Mouse (Mus musculus) hindbrain, embryonic 11.5 days (tissue): Measurements from ENCODE around the gene Klrc3. TPM values are rescaled to one million over a fixed set of nuclear protein-coding genes. Genes with fewer than 3 reads are reported as not detected.

ENCODE experiments used
- ATAC-seq: fragments of 200-750 bp; cut with Nextera tagmentation; 2 replicates; pipeline ENCODE4 v1.8.0; 2017; ENCODE audit warnings: mild to moderate bottlenecking, moderate TSS enrichment, moderate library complexity; ENCODE audit not compliant: low FRiP score
- DNase-seq: peaks from one replicate; pipeline ENCODE4 v3.0.0-alpha.2; 2015; ENCODE audit warnings: low spot score
- H3K27ac ChIP-seq: fragments of 300-500 bp; sonication (generic); 2 replicates; pipeline ENCODE4 v1.5.1; 2014; ENCODE audit warnings: mild to moderate bottlenecking, low read depth, low read length
- H3K27me3 ChIP-seq: fragments of 300-500 bp; sonication (generic); 2 replicates; pipeline ENCODE4 v1.6.1; 2014; ENCODE audit warnings: mild to moderate bottlenecking, low read length, moderate library complexity, mixed read lengths; ENCODE audit not compliant: control insufficient read depth, insufficient read depth
- H3K36me3 ChIP-seq: fragments of 300-500 bp; sonication (generic); 2 replicates; pipeline ENCODE4 v1.6.1; 2014; ENCODE audit warnings: mild to moderate bottlenecking, low read length, moderate library complexity, mixed read lengths; ENCODE audit not compliant: control insufficient read depth, insufficient read depth
- H3K4me1 ChIP-seq: fragments of 300-500 bp; sonication (generic); replicated peaks from 2 replicates; pipeline ENCODE4 v1.6.1; 2014; ENCODE audit warnings: low read length, mixed read lengths; ENCODE audit not compliant: control insufficient read depth, insufficient read depth
- H3K4me2 ChIP-seq: fragments of 300-500 bp; sonication (generic); replicated peaks from 2 replicates; pipeline ENCODE4 v1.6.1; 2014; ENCODE audit warnings: mild to moderate bottlenecking, low read depth, low read length
- H3K4me3 ChIP-seq: fragments of 300-500 bp; sonication (generic); 2 replicates; pipeline ENCODE4 v1.5.1; 2014; ENCODE audit warnings: low read depth, low read length
- H3K9ac ChIP-seq: fragments of 300-500 bp; sonication (generic); 2 replicates; pipeline ENCODE4 v1.6.1; 2014; ENCODE audit warnings: low read depth, low read length
- H3K9me3 ChIP-seq: fragments of 300-500 bp; sonication (generic); 2 replicates; pipeline ENCODE4 v1.6.1; 2016; ENCODE audit warnings: low read length; ENCODE audit not compliant: control insufficient read depth
- WGBS: fragments of 180-500 bp; shearing (Covaris S2); extraction: QIAGEN DNeasy Blood & Tissue Kit; methylation state at CpG from one replicate; pipeline ENCODE4 v1.1.7; 2014; 5-methylcytosine and 5-hydroxymethylcytosine counted together
- polyA plus RNA-seq: library from polyadenylated mRNA; unstranded; fragments of >200 nt; fragmentation: Nextera tagmentation; extraction: Ambion mirVana; gene quantifications from 2 replicates; pipeline ENCODE4 v1.2.1, GENCODE M21; 2014

The Klrc3 gene
- polyA plus RNA-seq, 1 experiment from 2014 or later = not detected

DNA sequence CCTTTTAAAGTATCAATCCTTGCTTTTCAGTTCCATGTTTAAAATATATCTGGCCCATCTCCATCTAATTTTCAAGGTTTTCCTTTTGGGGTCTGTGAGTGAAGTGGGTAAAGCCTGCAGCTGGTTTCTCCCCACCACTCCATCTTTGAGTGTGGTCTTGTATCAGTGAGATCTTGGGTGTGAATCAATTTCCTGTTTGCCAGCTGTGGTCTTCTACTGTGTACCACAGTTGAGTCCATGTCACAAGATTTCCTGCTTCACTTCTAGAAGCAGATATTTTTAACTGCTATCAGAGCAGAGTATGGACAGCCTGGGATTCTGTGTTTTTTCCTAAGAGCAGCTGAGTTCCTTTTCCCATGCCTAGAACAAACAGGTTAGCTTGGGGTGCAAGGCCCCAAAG is 34.8 kb downstream of the Klrc3 start:
- no peak overlapping the region for H3K27ac ChIP-seq
- H3K4me2 ChIP-seq = no peak overlapping the region
- no peak overlapping the region for H3K4me3 ChIP-seq
- ATAC-seq = no peak
- H3K9me3 ChIP-seq = no peaks in the 10 kb centered on the region
- H3K9ac ChIP-seq = no peak overlapping the region
- H3K4me1 ChIP-seq = no peaks in the 10 kb centered on the region
- DNase-seq = no peak
- H3K27me3 ChIP-seq = no peaks in the 10 kb centered on the region
- H3K36me3 ChIP-seq = no peaks in the 10 kb centered on the region

DNA sequence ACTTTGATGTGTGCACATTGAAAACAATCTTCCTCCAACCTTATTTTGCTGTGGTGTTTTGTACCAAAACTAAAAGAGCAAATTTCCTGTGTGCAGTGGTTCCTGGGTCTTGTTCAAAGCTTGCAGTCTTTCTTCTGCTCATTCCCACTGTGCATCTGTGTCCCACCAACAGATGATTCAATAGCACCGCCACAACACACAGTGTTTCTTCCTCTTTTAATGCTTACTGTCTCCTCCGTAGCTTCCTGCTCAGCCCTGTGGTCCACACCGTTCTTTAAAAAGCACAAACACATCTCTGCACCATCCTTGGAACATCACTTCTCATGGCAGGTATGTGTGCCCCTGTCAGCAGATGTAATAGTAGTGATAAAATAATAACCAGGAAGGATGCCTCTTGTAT is 51.6 kb downstream of the Klrc3 start, which contains the start of gene Klrd1:
Gene Klrd1, plus strand, starts transcription at position 275 of the 400 bp plus-strand sequence.
- no peak within 1 kb of the TSS for H3K9ac ChIP-seq
- no peaks in the 10 kb centered on the region for H3K4me1 ChIP-seq
- ATAC-seq = no peak
- no peaks in the 10 kb centered on the region for H3K9me3 ChIP-seq
- no peak within 1 kb of the TSS for H3K27ac ChIP-seq
- H3K4me2 ChIP-seq = no peak within 1 kb of the TSS
- no peaks in the 10 kb centered on the region for H3K36me3 ChIP-seq
- 85% methylated on average over 3 of the region's 3 CpGs for WGBS
- no peak for DNase-seq
- no peak within 1 kb of the TSS for H3K4me3 ChIP-seq
- no peaks in the 10 kb centered on the region for H3K27me3 ChIP-seq

Other genes starting within 250 kb of the Klrc3 start
- 12.5 and 12.9 TPM in 2 replicates for gene Clec1b, start 246.0 kb downstream of the Klrc3 start, polyA plus RNA-seq
- gene Clec9a, start 234.5 kb downstream of the Klrc3 start, polyA plus RNA-seq = 0.33 and 0.46 TPM in 2 replicates
- 1.3 and 1.4 TPM in 2 replicates for gene Clec1a, start 191.3 kb downstream of the Klrc3 start, polyA plus RNA-seq
- 0.14 TPM in 1 of 2 replicates, not detected in the other for gene Olr1, start 136.2 kb downstream of the Klrc3 start, polyA plus RNA-seq
- not detected in 2 replicates for gene Tmem52b, start 130.8 kb downstream of the Klrc3 start, polyA plus RNA-seq
- gene Gabarapl1, start 110.2 kb downstream of the Klrc3 start, polyA plus RNA-seq = 22.7 and 26.7 TPM in 2 replicates
- 0.11 TPM in 1 of 2 replicates, not detected in the other for gene Klre1, start 65.4 kb downstream of the Klrc3 start, polyA plus RNA-seq
- gene Klrd1, start 51.6 kb downstream of the Klrc3 start, polyA plus RNA-seq = not detected in 2 replicates
- gene Klrk1, start 19.5 kb downstream of the Klrc3 start, polyA plus RNA-seq = 0.25 and 0.28 TPM in 2 replicates
- not detected in 2 replicates for gene Klrc2, start 17.4 kb upstream of the Klrc3 start, polyA plus RNA-seq
- gene Klrc1, start 35.6 kb upstream of the Klrc3 start, polyA plus RNA-seq = not detected in 2 replicates
- gene Klri1, start 73.8 kb upstream of the Klrc3 start, polyA plus RNA-seq = not detected in 2 replicates
- gene Klri2, start 97.1 kb upstream of the Klrc3 start, polyA plus RNA-seq = not detected in 2 replicates
- gene Gm156, start 140.9 kb upstream of the Klrc3 start, polyA plus RNA-seq = not detected in 2 replicates
- gene Gm17631, start 219.3 kb upstream of the Klrc3 start, polyA plus RNA-seq = not detected in 2 replicates
- gene Klra17, start 233.3 kb upstream of the Klrc3 start, polyA plus RNA-seq = not detected in 2 replicates